17 mouse cellular contexts compared by ENCODE assay signal in the genomic region with DNA sequence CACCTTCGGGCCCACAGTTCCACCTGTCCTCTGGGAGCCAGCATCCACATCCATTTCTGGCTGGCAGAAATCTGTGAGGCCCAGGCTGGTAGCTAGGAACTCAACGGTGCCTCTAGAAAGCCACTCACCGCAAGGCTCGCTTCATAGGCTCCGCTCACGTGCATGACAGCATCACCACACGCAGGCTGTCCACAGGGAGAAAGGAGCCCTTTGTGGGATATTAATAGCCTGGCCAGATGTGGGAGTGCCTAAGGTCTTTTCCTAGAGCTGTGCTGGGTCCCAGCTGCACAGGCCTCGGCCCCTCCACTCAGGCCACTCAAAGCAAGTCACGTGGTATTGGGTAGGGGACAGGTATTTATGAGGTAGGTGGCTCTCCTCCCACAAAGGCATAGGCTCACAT. TPM values are rescaled to one million over a fixed set of nuclear protein-coding genes. Genes with fewer than 3 reads are reported as not detected.
DNase-seq lines count a peak whose midpoint lies in the region; ATAC-seq and TF ChIP-seq lines count a peak whose summit lies in the region.
"Had no signal": no experiment of that assay in that cellular context is flagged by ENCODE, and none has a peak within 500 bp of the region (broad histone marks: within the 10 kb centered on the region; RNA-seq: fewer than 3 reads in every experiment).

No protein-coding gene starts in this region.

- no peak for ATAC-seq in forebrain, embryonic 14.5 days
- ATAC-seq in hindbrain, embryonic 12.5 days (ENCODE audit: low FRiP score), result no peak
- ATAC-seq in limb, embryonic 11.5 days (ENCODE audit: insufficient number of reproducible peaks, low FRiP score, low TSS enrichment, low read depth), result 0 out of 2 replicates have a peak, but pooled peaks have one; percentile 33
- ATAC-seq in limb, embryonic 14.5 days (ENCODE audit: low FRiP score, low read depth), result 0 out of 2 replicates have a peak, but pooled peaks have one; percentile 28
- ATAC-seq: forebrain, postnatal 0 days; inflammation-experienced regulatory T-cells, adult 6 months; lung, postnatal 0 days; Patski had no signal

- H3K4me1 ChIP-seq in forebrain, embryonic 10.5 days, result peaks cover 74% of the 10 kb centered on the region
- H3K4me1 ChIP-seq in forebrain, embryonic 14.5 days (ENCODE audit: control insufficient read depth, insufficient read depth, low read length), result peaks cover 24% of the 10 kb centered on the region
- H3K4me1 ChIP-seq in hindbrain, embryonic 10.5 days (replicated peaks), result peaks cover 81% of the 10 kb centered on the region
- H3K4me1 ChIP-seq in hindbrain, embryonic 12.5 days, result peaks cover 48% of the 10 kb centered on the region
- H3K4me1 ChIP-seq in limb, embryonic 11.5 days (ENCODE audit: control insufficient read depth, insufficient read depth, low read length), result peaks cover 26% of the 10 kb centered on the region
- H3K4me1 ChIP-seq in limb, embryonic 10.5 days, result peaks cover 55% of the 10 kb centered on the region
- H3K4me1 ChIP-seq in limb, embryonic 14.5 days (ENCODE audit: control insufficient read depth, insufficient read depth, low read length), result peaks cover 38% of the 10 kb centered on the region

- H3K9me3 ChIP-seq in forebrain, embryonic 10.5 days, result no peaks in the 10 kb centered on the region
- H3K9me3 ChIP-seq in forebrain, embryonic 14.5 days (replicated peaks; ENCODE audit: control insufficient read depth, low read length), result no peaks in the 10 kb centered on the region
- no peaks in the 10 kb centered on the region for H3K9me3 ChIP-seq in hindbrain, embryonic 10.5 days
- H3K9me3 ChIP-seq in hindbrain, embryonic 12.5 days (replicated peaks), result no peaks in the 10 kb centered on the region
- H3K9me3 ChIP-seq in limb, embryonic 11.5 days (ENCODE audit: control insufficient read depth, low read length), result no peaks in the 10 kb centered on the region
- no peaks in the 10 kb centered on the region for H3K9me3 ChIP-seq in limb, embryonic 10.5 days (replicated peaks)
- H3K9me3 ChIP-seq in limb, embryonic 14.5 days (ENCODE audit: control insufficient read depth, low read length), result no peaks in the 10 kb centered on the region
- H3K9me3 ChIP-seq: liver, embryonic 13.5 days; megakaryocyte, embryonic 14.5 days had no signal

- no peak overlapping the region for H3K4me3 ChIP-seq in forebrain, embryonic 10.5 days
- no peak overlapping the region for H3K4me3 ChIP-seq in forebrain, embryonic 14.5 days (ENCODE audit: low read depth, low read length)
- H3K4me3 ChIP-seq in hindbrain, embryonic 10.5 days, result no peak overlapping the region
- no peak overlapping the region for H3K4me3 ChIP-seq in hindbrain, embryonic 12.5 days
- H3K4me3 ChIP-seq in limb, embryonic 11.5 days (ENCODE audit: low read depth, low read length), result no peak overlapping the region
- H3K4me3 ChIP-seq in limb, embryonic 10.5 days, result no peak overlapping the region
- H3K4me3 ChIP-seq in limb, embryonic 14.5 days (replicated peaks; ENCODE audit: low read length), result no peak overlapping the region
- H3K4me3 ChIP-seq: liver, embryonic 13.5 days; megakaryocyte, embryonic 14.5 days had no signal

- H3K36me3 ChIP-seq in forebrain, embryonic 10.5 days (replicated peaks), result no peaks in the 10 kb centered on the region
- no peaks in the 10 kb centered on the region for H3K36me3 ChIP-seq in forebrain, embryonic 14.5 days (ENCODE audit: control insufficient read depth, insufficient read depth, low read length)
- no peaks in the 10 kb centered on the region for H3K36me3 ChIP-seq in hindbrain, embryonic 10.5 days
- H3K36me3 ChIP-seq in hindbrain, embryonic 12.5 days, result no peaks in the 10 kb centered on the region
- H3K36me3 ChIP-seq in limb, embryonic 11.5 days (ENCODE audit: control insufficient read depth, insufficient read depth, low read length), result no peaks in the 10 kb centered on the region
- no peaks in the 10 kb centered on the region for H3K36me3 ChIP-seq in limb, embryonic 10.5 days
- no peaks in the 10 kb centered on the region for H3K36me3 ChIP-seq in limb, embryonic 14.5 days (ENCODE audit: control insufficient read depth, insufficient read depth, low read length)
- H3K36me3 ChIP-seq: liver, embryonic 13.5 days had no signal

- 84% methylated on average over 9 of the region's 9 CpGs for WGBS in forebrain, embryonic 10.5 days
- WGBS in forebrain, embryonic 14.5 days, result 79% methylated on average over 9 of the region's 9 CpGs
- 72% methylated on average over 9 of the region's 9 CpGs for WGBS in hindbrain, embryonic 10.5 days
- WGBS in hindbrain, embryonic 12.5 days, result 73% methylated on average over 9 of the region's 9 CpGs
- 69% methylated on average over 9 of the region's 9 CpGs for whole genome bisulfite sequencing in limb, embryonic 11.5 days
- 88% methylated on average over 9 of the region's 9 CpGs for WGBS in limb, embryonic 10.5 days
- 57% methylated on average over 9 of the region's 9 CpGs for WGBS in limb, embryonic 14.5 days

- no peak for TF ChIP-seq POLR2A in limb, embryonic 14.5 days (IDR thresholded peaks at IDR 0.05; ENCODE audit: borderline replicate concordance, extremely low read depth, insufficient read depth, insufficient read length)

- DNase-seq in forebrain, embryonic 10.5 days (ENCODE audit: extremely low spot score, low spot score), result no peak
- DNase-seq in forebrain, embryonic 14.5 days (ENCODE audit: low spot score), result no peak
- no peak for DNase-seq in hindbrain, embryonic 10.5 days (ENCODE audit: low spot score)
- no peak for DNase-seq in limb, embryonic 11.5 days (ENCODE audit: low spot score)
- no peak for DNase-seq in limb, embryonic 10.5 days (ENCODE audit: low spot score)
- DNase-seq in limb, embryonic 14.5 days (ENCODE audit: low spot score), result no peak
- DNase-seq in frontal cortex, postnatal 25 days (ENCODE audit: low spot score in 2 of 2), result no peak
- DNase-seq: cerebellum, adult 2 months; forebrain, postnatal 0 days; gastrocnemius, postnatal 14 days; kidney, postnatal 36 days; liver, embryonic 13.5 days had no signal

- peak overlapping the region; percentile 40; the same call in 1 of the 2 replicates for H3K27ac ChIP-seq in forebrain, embryonic 10.5 days
- no peak overlapping the region for H3K27ac ChIP-seq in forebrain, embryonic 14.5 days (ENCODE audit: low read depth, low read length)
- peak overlapping the region; percentile 5; the same call in 1 of the 2 replicates for H3K27ac ChIP-seq in hindbrain, embryonic 10.5 days
- no peak overlapping the region for H3K27ac ChIP-seq in hindbrain, embryonic 12.5 days
- H3K27ac ChIP-seq in limb, embryonic 11.5 days (replicated peaks; ENCODE audit: low read depth, low read length), result no peak overlapping the region
- no peak overlapping the region for H3K27ac ChIP-seq in limb, embryonic 10.5 days
- no peak overlapping the region for H3K27ac ChIP-seq in limb, embryonic 14.5 days (replicated peaks; ENCODE audit: low read depth, low read length)

- H3K4me2 ChIP-seq in forebrain, embryonic 14.5 days (ENCODE audit: low read length), result no peak overlapping the region
- no peak overlapping the region for H3K4me2 ChIP-seq in hindbrain, embryonic 12.5 days (replicated peaks)
- no peak overlapping the region for H3K4me2 ChIP-seq in limb, embryonic 11.5 days (ENCODE audit: low read depth, severe bottlenecking)
- H3K4me2 ChIP-seq in limb, embryonic 14.5 days (replicated peaks; ENCODE audit: low read depth, low read length, severe bottlenecking), result no peak overlapping the region
- H3K4me2 ChIP-seq: liver, embryonic 13.5 days had no signal

- no peaks in the 10 kb centered on the region for H3K27me3 ChIP-seq in forebrain, embryonic 10.5 days (ENCODE audit: poor library complexity, severe bottlenecking)
- no peaks in the 10 kb centered on the region for H3K27me3 ChIP-seq in forebrain, embryonic 14.5 days (replicated peaks; ENCODE audit: control insufficient read depth, insufficient read depth, low read length)
- H3K27me3 ChIP-seq in hindbrain, embryonic 10.5 days (ENCODE audit: insufficient read depth, poor library complexity, severe bottlenecking), result no peaks in the 10 kb centered on the region
- no peaks in the 10 kb centered on the region for H3K27me3 ChIP-seq in hindbrain, embryonic 12.5 days
- no peaks in the 10 kb centered on the region for H3K27me3 ChIP-seq in limb, embryonic 11.5 days (ENCODE audit: control insufficient read depth, insufficient read depth, low read length)
- H3K27me3 ChIP-seq in limb, embryonic 10.5 days (ENCODE audit: low read depth, poor library complexity, severe bottlenecking), result no peaks in the 10 kb centered on the region
- no peaks in the 10 kb centered on the region for H3K27me3 ChIP-seq in limb, embryonic 14.5 days (ENCODE audit: control insufficient read depth, insufficient read depth, low read length)
- H3K27me3 ChIP-seq: liver, embryonic 13.5 days; megakaryocyte, embryonic 14.5 days; Patski had no signal

- no peak overlapping the region for H3K9ac ChIP-seq in forebrain, embryonic 14.5 days (ENCODE audit: low read length)
- no peak overlapping the region for H3K9ac ChIP-seq in hindbrain, embryonic 12.5 days
- no peak overlapping the region for H3K9ac ChIP-seq in limb, embryonic 11.5 days (ENCODE audit: low read length)
- H3K9ac ChIP-seq in limb, embryonic 14.5 days (ENCODE audit: low read depth, low read length, severe bottlenecking), result no peak overlapping the region
- H3K9ac ChIP-seq: forebrain, postnatal 0 days; liver, embryonic 13.5 days had no signal

RNA-seq across cellular contexts. Expression of a gene that starts 35.1 kb away (rescaled TPM):
- polyA plus RNA-seq in forebrain, embryonic 10.5 days (2016; fragmentation: Nextera tagmentation; extraction: Ambion mirVana), result 8.0 and 8.4 TPM in 2 replicates
- polyA plus RNA-seq in forebrain, embryonic 14.5 days (2014; fragmentation: Nextera tagmentation; extraction: Ambion mirVana), result 12.7 and 22.1 TPM in 2 replicates
- polyA plus RNA-seq in hindbrain, embryonic 10.5 days (2016; fragmentation: Nextera tagmentation; extraction: Ambion mirVana), result 5.9 and 7.5 TPM in 2 replicates
- 7.2 and 7.7 TPM in 2 replicates for polyA plus RNA-seq in hindbrain, embryonic 12.5 days (2016; fragmentation: Nextera tagmentation; extraction: Ambion mirVana)
- 5.1 and 5.3 TPM in 2 replicates for polyA plus RNA-seq in limb, embryonic 11.5 days (2014; fragmentation: Nextera tagmentation; extraction: Ambion mirVana)
- 5.9 and 6.0 TPM in 2 replicates for polyA plus RNA-seq in limb, embryonic 10.5 days (2016; fragmentation: Nextera tagmentation; extraction: Ambion mirVana)
- polyA plus RNA-seq in limb, embryonic 14.5 days (2012; rRNA removed), result 8.5 and 9.6 TPM in 2 replicates
- polyA plus RNA-seq in limb, embryonic 14.5 days (2014; fragmentation: Nextera tagmentation; extraction: Ambion mirVana), result 6.8 and 8.0 TPM in 2 replicates

Comparison
In these comparisons a context has a peak if more than half of its experiments do, and no peak if none do; other contexts are left out.
1. H3K27ac ChIP-seq: peak in forebrain, embryonic 10.5 days (single experiment) and hindbrain, embryonic 10.5 days (single experiment); none in forebrain, embryonic 14.5 days (single experiment), hindbrain, embryonic 12.5 days (single experiment), limb, embryonic 11.5 days (single experiment), limb, embryonic 10.5 days (single experiment) and limb, embryonic 14.5 days (single experiment).
2. ATAC-seq: peak in limb, embryonic 11.5 days (single experiment) and limb, embryonic 14.5 days (single experiment); none in forebrain, embryonic 14.5 days (single experiment) and hindbrain, embryonic 12.5 days (single experiment).